8 mouse cellular contexts compared by ENCODE assay signal in genomic region chr5:130254164-130255016, GRCm38 (mm10). TPM values are rescaled to one million over a fixed set of nuclear protein-coding genes. Genes with fewer than 3 reads are reported as not detected.
DNase-seq lines count a peak whose midpoint lies in the region; ATAC-seq lines count a peak whose summit lies in the region.

No protein-coding gene starts in this region.

- H3K4me1 ChIP-seq in heart, embryonic 13.5 days: peaks cover 24% of the 10 kb centered on the region
- H3K4me1 ChIP-seq in limb, embryonic 10.5 days: peaks cover 23% of the 10 kb centered on the region
- peaks cover 12% of the 10 kb centered on the region for H3K4me1 ChIP-seq in midbrain, embryonic 11.5 days (ENCODE audit: control insufficient read depth, insufficient read depth, low read length)

- peak overlapping the region; percentile 92 for H3K9ac ChIP-seq in heart, embryonic 13.5 days
- peak overlapping the region; percentile 86 for H3K9ac ChIP-seq in midbrain, embryonic 11.5 days (ENCODE audit: low read length)

- WGBS in heart, embryonic 13.5 days: 8% methylated on average over 19 of the region's 19 CpGs
- 23% methylated on average over 19 of the region's 19 CpGs for WGBS in limb, embryonic 10.5 days
- WGBS in midbrain, embryonic 11.5 days: 22% methylated on average over 19 of the region's 19 CpGs

- peaks cover 50% of the 10 kb centered on the region for H3K36me3 ChIP-seq in heart, embryonic 13.5 days
- peaks cover 51% of the 10 kb centered on the region for H3K36me3 ChIP-seq in limb, embryonic 10.5 days
- H3K36me3 ChIP-seq in midbrain, embryonic 11.5 days (ENCODE audit: control insufficient read depth, insufficient read depth, low read length): peaks cover 10% of the 10 kb centered on the region; the same call in 1 of the 2 replicates

- peak overlapping the region; percentile 92 for H3K4me2 ChIP-seq in heart, embryonic 13.5 days
- peak overlapping the region; percentile 71 for H3K4me2 ChIP-seq in midbrain, embryonic 11.5 days

- no peaks in the 10 kb centered on the region for H3K27me3 ChIP-seq in heart, embryonic 13.5 days (replicated peaks)
- H3K27me3 ChIP-seq in limb, embryonic 10.5 days (ENCODE audit: low read depth, poor library complexity, severe bottlenecking): no peaks in the 10 kb centered on the region
- H3K27me3 ChIP-seq in midbrain, embryonic 11.5 days (ENCODE audit: control insufficient read depth, insufficient read depth, low read length): no peaks in the 10 kb centered on the region

- peak; percentile 14 for DNase-seq in thymus, postnatal 14 days
- DNase-seq in thymus, postnatal 4 days: no peak
- DNase-seq in cerebellum, postnatal 10 days: peak; percentile 32 to 54
- no peak for DNase-seq in limb, embryonic 10.5 days (ENCODE audit: low spot score)
- DNase-seq in midbrain, embryonic 11.5 days (ENCODE audit: low spot score, missing footprints): peak; percentile 88
- no peak for DNase-seq in gastrocnemius, postnatal 25 days

- ATAC-seq in heart, embryonic 13.5 days (ENCODE audit: extremely low read depth, insufficient number of reproducible peaks, low FRiP score, low TSS enrichment): no peak
- no peak for ATAC-seq in midbrain, embryonic 11.5 days (ENCODE audit: low FRiP score)
- ATAC-seq in monocyte, adult 5-6 weeks (replicated peaks; ENCODE audit: insufficient number of reproducible peaks, low FRiP score, low TSS enrichment, poor library complexity, severe bottlenecking): no peak; the same call in 1 of the 2 replicates

- H3K9me3 ChIP-seq in heart, embryonic 13.5 days: no peaks in the 10 kb centered on the region
- H3K9me3 ChIP-seq in limb, embryonic 10.5 days (replicated peaks): no peaks in the 10 kb centered on the region
- no peaks in the 10 kb centered on the region for H3K9me3 ChIP-seq in midbrain, embryonic 11.5 days (ENCODE audit: control insufficient read depth, low read length)

- peak overlapping the region; percentile 73 for H3K4me3 ChIP-seq in heart, embryonic 13.5 days
- H3K4me3 ChIP-seq in limb, embryonic 10.5 days: peak overlapping the region; percentile 70
- H3K4me3 ChIP-seq in midbrain, embryonic 11.5 days (ENCODE audit: low read depth, low read length): peak overlapping the region; percentile 71

- H3K27ac ChIP-seq in heart, embryonic 13.5 days (replicated peaks): peak overlapping the region; percentile 89
- peak overlapping the region; percentile 86 for H3K27ac ChIP-seq in limb, embryonic 10.5 days
- no peak overlapping the region for H3K27ac ChIP-seq in midbrain, embryonic 11.5 days (ENCODE audit: low read depth, low read length)

RNA-seq across cellular contexts. Expression of gene Sbds, which starts 0.9 kb away (rescaled TPM):
- 52.3 and 60.7 TPM in 2 replicates for polyA plus RNA-seq in heart, embryonic 13.5 days (2015; fragmentation: Nextera tagmentation; extraction: Ambion mirVana)
- polyA plus RNA-seq in limb, embryonic 10.5 days (2016; fragmentation: Nextera tagmentation; extraction: Ambion mirVana): 61.7 and 66.8 TPM in 2 replicates
- 66.3 and 72.2 TPM in 2 replicates for polyA plus RNA-seq in midbrain, embryonic 11.5 days (2014; fragmentation: Nextera tagmentation; extraction: Ambion mirVana)
- total RNA-seq in monocyte, adult 5-6 weeks (2017): 123 to 159 TPM (median 156 TPM) in 3 replicates
- total RNA-seq in gastrocnemius, postnatal 25 days (2021): 10 to 100 TPM; 25.5 to 25.6 TPM

RNA-seq across cellular contexts. Expression of gene Tyw1, which starts 1.0 kb away (rescaled TPM):
- polyA plus RNA-seq in heart, embryonic 13.5 days (2015; fragmentation: Nextera tagmentation; extraction: Ambion mirVana): 16.4 and 18.5 TPM in 2 replicates
- polyA plus RNA-seq in limb, embryonic 10.5 days (2016; fragmentation: Nextera tagmentation; extraction: Ambion mirVana): 31.4 and 34.3 TPM in 2 replicates
- polyA plus RNA-seq in midbrain, embryonic 11.5 days (2014; fragmentation: Nextera tagmentation; extraction: Ambion mirVana): 30.4 and 32.1 TPM in 2 replicates
- 16.3 to 34.8 TPM (median 16.7 TPM) in 3 replicates for total RNA-seq in monocyte, adult 5-6 weeks (2017)
- 1 to 10 TPM; 8.7 to 8.8 TPM for total RNA-seq in gastrocnemius, postnatal 25 days (2021)

RNA-seq across cellular contexts. Expression of gene Tmem248, which starts 37.5 kb away (rescaled TPM):
- 24.7 and 33.5 TPM in 2 replicates for polyA plus RNA-seq in heart, embryonic 13.5 days (2015; fragmentation: Nextera tagmentation; extraction: Ambion mirVana)
- polyA plus RNA-seq in limb, embryonic 10.5 days (2016; fragmentation: Nextera tagmentation; extraction: Ambion mirVana): 40.2 and 40.5 TPM in 2 replicates
- polyA plus RNA-seq in midbrain, embryonic 11.5 days (2014; fragmentation: Nextera tagmentation; extraction: Ambion mirVana): 30.3 and 35.7 TPM in 2 replicates
- total RNA-seq in monocyte, adult 5-6 weeks (2017): 37.6 to 41.1 TPM (median 40.2 TPM) in 3 replicates
- 10 to 100 TPM; 36.0 to 40.1 TPM for total RNA-seq in gastrocnemius, postnatal 25 days (2021)

Comparison
In these comparisons a context has a peak if more than half of its experiments do, and no peak if none do; other contexts are left out.
1. DNase-seq: peak in thymus, postnatal 14 days (single experiment), cerebellum, postnatal 10 days (2 of 2) and midbrain, embryonic 11.5 days (single experiment); none in thymus, postnatal 4 days (single experiment), limb, embryonic 10.5 days (single experiment) and gastrocnemius, postnatal 25 days (single experiment).
2. Peak in every context shown above with its lines, with median percentiles within 50 percentile points of each other: H3K4me3 ChIP-seq.